Mouse (Mus musculus): Measurements from ENCODE around the gene March7. TPM values are rescaled to one million over a fixed set of nuclear protein-coding genes. Genes with fewer than 3 reads are reported as not detected.
A peak's percentile ranks its signal among the peaks of the same experiment; 100 is the strongest.

The March7 gene
- polyA plus RNA-seq, 1 experiment from 2014 or later, result 64.3 TPM

DNA sequence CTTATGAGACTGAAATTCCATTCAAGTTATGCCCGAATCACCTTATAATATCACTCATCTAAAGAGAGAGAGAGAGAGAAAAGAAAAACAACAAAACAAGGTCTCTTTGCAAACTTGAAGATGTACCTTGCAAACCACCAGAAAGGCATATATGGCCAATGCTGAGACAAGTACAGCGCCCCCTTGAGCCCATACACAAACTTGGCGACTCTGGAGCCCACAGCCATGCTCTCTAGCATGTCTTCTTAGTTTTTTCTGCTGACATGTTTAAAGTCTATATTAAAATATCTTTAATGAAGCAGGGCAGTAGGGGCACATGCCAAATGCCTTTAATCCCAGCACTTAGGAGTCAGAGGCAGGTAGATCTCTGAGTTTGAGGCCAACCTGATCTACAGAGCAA, 36.5 kb upstream of the March7 start:
- Histone ChIP-seq H3K27ac (no peak overlapping the region), H3K9ac (ENCODE audit: low read depth, low read length) (no peak overlapping the region), H3K27me3 (ENCODE audit: insufficient read depth, low read length) (no peaks in the 10 kb centered on the region), H3K4me3 (replicated peaks; ENCODE audit: low read depth, low read length) (no peak overlapping the region), H3K4me2 (ENCODE audit: low read length) (no peak overlapping the region), H3K4me1 (replicated peaks; ENCODE audit: insufficient read depth, low read length) (no peaks in the 10 kb centered on the region), H3K9me3 (replicated peaks; ENCODE audit: low read length) (no peaks in the 10 kb centered on the region), H3K36me3 (ENCODE audit: insufficient read depth, low read length) (no peaks in the 10 kb centered on the region)
- TF ChIP-seq CTCF (IDR thresholded peaks at IDR 0.05; ENCODE audit: low read depth), result no peak
- ATAC-seq (replicated peaks; ENCODE audit: low FRiP score, low read depth), result no peak
- 60% methylated on average over 3 of the region's 3 CpGs for WGBS
- no peak for DNase-seq (ENCODE audit: low spot score)

DNA sequence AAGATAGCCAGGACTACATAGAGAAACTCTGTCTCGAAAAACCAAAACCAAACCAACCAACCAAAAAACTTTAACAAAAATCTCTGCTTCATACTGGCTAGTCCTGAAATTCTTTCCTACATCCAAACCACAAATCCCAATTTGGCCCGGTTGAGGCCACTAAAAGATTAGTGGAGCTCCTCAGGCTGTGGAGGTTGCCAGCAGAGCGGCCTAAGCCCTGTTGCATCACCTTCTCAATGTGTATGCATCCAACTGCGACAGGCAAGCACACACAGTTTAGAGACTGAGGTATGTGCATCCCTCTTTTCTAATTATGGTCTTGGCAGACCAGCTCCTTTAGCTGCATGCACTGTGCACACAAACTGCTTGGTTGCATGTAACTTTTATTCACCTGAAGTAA, 36.1 kb upstream of the March7 start:
- H3K27me3 ChIP-seq (ENCODE audit: insufficient read depth, low read length), result no peaks in the 10 kb centered on the region
- no peak for TF ChIP-seq CTCF (IDR thresholded peaks at IDR 0.05; ENCODE audit: low read depth)
- 80% methylated on average over 4 of the region's 4 CpGs for WGBS
- no peak overlapping the region for H3K4me2 ChIP-seq (ENCODE audit: low read length)
- no peak overlapping the region for H3K4me3 ChIP-seq (replicated peaks; ENCODE audit: low read depth, low read length)
- H3K4me1 ChIP-seq (replicated peaks; ENCODE audit: insufficient read depth, low read length), result no peaks in the 10 kb centered on the region
- ATAC-seq (replicated peaks; ENCODE audit: low FRiP score, low read depth), result no peak
- no peaks in the 10 kb centered on the region for H3K9me3 ChIP-seq (replicated peaks; ENCODE audit: low read length)
- H3K9ac ChIP-seq (ENCODE audit: low read depth, low read length), result no peak overlapping the region
- DNase-seq (ENCODE audit: low spot score), result no peak
- no peaks in the 10 kb centered on the region for H3K36me3 ChIP-seq (ENCODE audit: insufficient read depth, low read length)
- H3K27ac ChIP-seq, result no peak overlapping the region

DNA sequence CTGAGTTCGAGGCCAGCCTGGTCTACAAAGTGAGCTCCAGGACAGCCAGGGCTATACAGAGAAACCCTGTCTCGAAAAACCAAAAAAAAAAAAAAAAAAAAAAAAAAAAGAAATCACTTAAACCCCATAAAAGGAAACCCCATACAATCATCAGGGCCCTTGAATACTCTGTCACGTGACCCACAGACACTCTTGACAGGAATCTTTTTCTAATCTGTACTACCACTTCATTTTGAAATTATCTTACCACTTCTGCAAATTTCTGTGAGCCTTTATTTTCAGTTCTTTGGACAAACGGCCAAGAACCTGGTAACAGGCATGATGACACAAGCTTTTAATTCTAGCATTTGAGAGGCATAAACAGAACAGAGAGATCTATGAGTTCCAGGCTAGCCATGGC, 34.6 kb upstream of the March7 start:
- no peak overlapping the region for H3K9ac ChIP-seq (ENCODE audit: low read depth, low read length)
- H3K27me3 ChIP-seq (ENCODE audit: insufficient read depth, low read length), result no peaks in the 10 kb centered on the region
- WGBS, result 92% methylated on average over 2 of the region's 4 CpGs
- no peaks in the 10 kb centered on the region for H3K4me1 ChIP-seq (replicated peaks; ENCODE audit: insufficient read depth, low read length)
- no peak overlapping the region for H3K27ac ChIP-seq
- no peak overlapping the region for H3K4me3 ChIP-seq (replicated peaks; ENCODE audit: low read depth, low read length)
- no peaks in the 10 kb centered on the region for H3K36me3 ChIP-seq (ENCODE audit: insufficient read depth, low read length)
- no peak for TF ChIP-seq CTCF (IDR thresholded peaks at IDR 0.05; ENCODE audit: low read depth)
- no peak overlapping the region for H3K4me2 ChIP-seq (ENCODE audit: low read length)
- ATAC-seq (replicated peaks; ENCODE audit: low FRiP score, low read depth) (no peak), DNase-seq (ENCODE audit: low spot score) (no peak)
- H3K9me3 ChIP-seq (replicated peaks; ENCODE audit: low read length), result no peaks in the 10 kb centered on the region

DNA sequence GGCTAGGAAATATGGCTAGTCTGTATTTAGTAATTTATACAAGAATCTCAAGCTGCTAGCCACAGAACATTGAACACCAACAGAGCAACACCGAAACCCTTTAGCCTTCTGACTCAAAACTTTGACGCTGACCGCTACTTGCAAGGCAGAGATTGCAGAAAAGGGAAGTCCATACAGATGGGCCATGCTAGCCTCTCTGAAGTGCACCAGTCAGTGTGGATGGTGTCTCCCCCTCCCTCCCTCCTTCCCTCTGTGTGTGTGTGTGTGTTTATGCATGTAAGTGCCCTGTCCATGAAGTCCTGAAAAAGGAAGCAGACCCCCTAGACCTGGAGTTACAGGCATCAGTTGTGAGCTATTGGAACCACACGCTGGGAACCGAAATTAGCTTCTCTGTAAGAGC, 33.6 kb upstream of the March7 start:
- TF ChIP-seq CTCF (IDR thresholded peaks at IDR 0.05; ENCODE audit: low read depth), result no peak
- no peak overlapping the region for H3K4me2 ChIP-seq (ENCODE audit: low read length)
- no peak overlapping the region for H3K9ac ChIP-seq (ENCODE audit: low read depth, low read length)
- H3K36me3 ChIP-seq (ENCODE audit: insufficient read depth, low read length), result no peaks in the 10 kb centered on the region
- H3K27ac ChIP-seq, result no peak overlapping the region
- H3K9me3 ChIP-seq (replicated peaks; ENCODE audit: low read length), result no peaks in the 10 kb centered on the region
- H3K4me1 ChIP-seq (replicated peaks; ENCODE audit: insufficient read depth, low read length), result no peaks in the 10 kb centered on the region
- WGBS, result 93% methylated on average over 5 of the region's 5 CpGs
- no peaks in the 10 kb centered on the region for H3K27me3 ChIP-seq (ENCODE audit: insufficient read depth, low read length)
- no peak overlapping the region for H3K4me3 ChIP-seq (replicated peaks; ENCODE audit: low read depth, low read length)
- DNase-seq (ENCODE audit: low spot score) (no peak), ATAC-seq (replicated peaks; ENCODE audit: low FRiP score, low read depth) (no peak)

DNA sequence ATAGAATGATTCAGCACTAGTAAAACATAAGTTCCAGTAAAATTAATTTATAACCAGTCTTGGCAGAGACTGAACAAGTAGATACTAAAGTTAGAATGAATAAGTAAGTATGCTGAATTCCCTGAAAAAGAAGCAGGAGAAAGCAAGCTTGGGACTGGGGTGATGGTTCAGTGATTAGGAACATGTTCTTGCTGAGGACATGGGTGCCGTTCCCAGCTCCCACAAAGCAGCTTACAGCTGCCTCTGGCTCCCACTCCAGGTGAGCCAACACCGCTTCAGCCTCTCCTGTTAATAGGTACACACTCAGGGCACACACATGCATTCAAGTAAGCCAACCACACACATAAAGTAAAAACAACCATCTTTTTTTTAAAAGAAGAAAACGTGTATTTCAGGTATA, 32.2 kb upstream of the March7 start:
- no peaks in the 10 kb centered on the region for H3K9me3 ChIP-seq (replicated peaks; ENCODE audit: low read length)
- no peak overlapping the region for H3K4me2 ChIP-seq (ENCODE audit: low read length)
- 69% methylated on average over 3 of the region's 3 CpGs for WGBS
- no peaks in the 10 kb centered on the region for H3K36me3 ChIP-seq (ENCODE audit: insufficient read depth, low read length)
- no peaks in the 10 kb centered on the region for H3K4me1 ChIP-seq (replicated peaks; ENCODE audit: insufficient read depth, low read length)
- no peak overlapping the region for H3K4me3 ChIP-seq (replicated peaks; ENCODE audit: low read depth, low read length)
- no peak overlapping the region for H3K27ac ChIP-seq
- no peak for DNase-seq (ENCODE audit: low spot score)
- ATAC-seq (replicated peaks; ENCODE audit: low FRiP score, low read depth), result no peak
- no peak overlapping the region for H3K9ac ChIP-seq (ENCODE audit: low read depth, low read length)
- no peak for TF ChIP-seq CTCF (IDR thresholded peaks at IDR 0.05; ENCODE audit: low read depth)
- no peaks in the 10 kb centered on the region for H3K27me3 ChIP-seq (ENCODE audit: insufficient read depth, low read length)

DNA sequence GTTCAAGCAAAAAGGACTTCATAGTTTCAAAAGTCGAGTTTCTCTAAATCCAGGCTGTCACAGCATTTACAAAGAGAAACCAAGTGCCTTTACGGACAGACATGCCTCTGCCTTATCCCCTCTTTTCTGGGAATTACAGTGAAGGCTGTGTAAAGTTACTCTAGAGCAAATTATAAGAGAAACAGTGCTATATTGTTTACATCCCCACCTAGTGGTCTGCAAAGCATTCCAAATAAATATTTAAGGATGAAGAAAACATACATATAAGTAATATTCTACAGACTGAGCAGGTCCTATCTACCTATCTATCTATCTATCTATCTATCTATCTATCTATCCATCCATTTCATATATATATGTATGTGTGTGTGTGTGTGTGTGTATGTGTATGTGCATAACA, 28.0 kb upstream of the March7 start:
- peak; percentile 31 for DNase-seq (ENCODE audit: low spot score)
- WGBS, result 60% methylated on average over 2 of the region's 2 CpGs
- H3K27me3 ChIP-seq (ENCODE audit: insufficient read depth, low read length), result no peaks in the 10 kb centered on the region
- H3K9ac ChIP-seq (ENCODE audit: low read depth, low read length), result no peak overlapping the region
- H3K9me3 ChIP-seq (replicated peaks; ENCODE audit: low read length), result no peaks in the 10 kb centered on the region
- H3K27ac ChIP-seq, result no peak overlapping the region
- no peaks in the 10 kb centered on the region for H3K4me1 ChIP-seq (replicated peaks; ENCODE audit: insufficient read depth, low read length)
- H3K4me2 ChIP-seq (ENCODE audit: low read length), result no peak overlapping the region
- TF ChIP-seq CTCF (IDR thresholded peaks at IDR 0.05; ENCODE audit: low read depth), result peak; percentile 59
- no peak overlapping the region for H3K4me3 ChIP-seq (replicated peaks; ENCODE audit: low read depth, low read length)
- no peaks in the 10 kb centered on the region for H3K36me3 ChIP-seq (ENCODE audit: insufficient read depth, low read length)
- ATAC-seq (replicated peaks; ENCODE audit: low FRiP score, low read depth), result no peak

DNA sequence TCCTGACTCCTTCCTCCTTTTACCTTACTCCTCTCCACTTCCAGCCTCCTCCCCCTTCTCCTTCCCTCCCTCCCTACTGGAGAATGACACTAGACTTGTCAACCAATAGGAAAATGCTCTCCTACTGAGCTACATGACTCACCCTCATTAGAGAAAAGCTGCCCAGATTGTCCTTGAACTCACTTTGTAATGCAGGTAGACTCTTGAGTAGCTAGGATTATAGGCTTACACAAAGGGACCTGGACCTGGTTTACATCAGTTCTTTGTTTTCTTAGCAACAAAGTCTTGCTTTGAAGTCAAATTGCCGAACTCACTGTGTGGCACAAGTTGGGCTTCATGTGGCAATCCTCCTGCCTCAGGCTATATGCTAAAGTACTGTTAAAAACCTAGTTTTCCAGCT, 12.8 kb upstream of the March7 start:
- DNase-seq (ENCODE audit: low spot score), result no peak
- Histone ChIP-seq H3K4me1 (replicated peaks; ENCODE audit: insufficient read depth, low read length) (no peaks in the 10 kb centered on the region), H3K9me3 (replicated peaks; ENCODE audit: low read length) (no peaks in the 10 kb centered on the region), H3K27ac (no peak overlapping the region), H3K4me2 (ENCODE audit: low read length) (no peak overlapping the region), H3K9ac (ENCODE audit: low read depth, low read length) (no peak overlapping the region), H3K36me3 (ENCODE audit: insufficient read depth, low read length) (no peaks in the 10 kb centered on the region), H3K27me3 (ENCODE audit: insufficient read depth, low read length) (no peaks in the 10 kb centered on the region), H3K4me3 (replicated peaks; ENCODE audit: low read depth, low read length) (no peak overlapping the region)
- no peak for TF ChIP-seq CTCF (IDR thresholded peaks at IDR 0.05; ENCODE audit: low read depth)
- WGBS, result 54% methylated on average over 1 of the region's 1 CpGs
- ATAC-seq (replicated peaks; ENCODE audit: low FRiP score, low read depth), result no peak

Measured in kidney, postnatal 0 days (tissue).